Mouse (Mus musculus) liver, embryonic 14.5 days (tissue): ENCODE measurements around the gene D430041D05Rik.

ENCODE experiments used
- CTCF ChIP-seq: IDR thresholded peaks from 2 replicates; pipeline ENCODE4 v1.5.1; 2016; ENCODE audit warnings: antibody characterized with exemption, low read depth, control low read depth
- EP300 ChIP-seq: IDR thresholded peaks from 2 replicates; pipeline ENCODE4 v1.6.1; 2016; ENCODE audit warnings: antibody characterized with exemption, low read depth

DNA sequence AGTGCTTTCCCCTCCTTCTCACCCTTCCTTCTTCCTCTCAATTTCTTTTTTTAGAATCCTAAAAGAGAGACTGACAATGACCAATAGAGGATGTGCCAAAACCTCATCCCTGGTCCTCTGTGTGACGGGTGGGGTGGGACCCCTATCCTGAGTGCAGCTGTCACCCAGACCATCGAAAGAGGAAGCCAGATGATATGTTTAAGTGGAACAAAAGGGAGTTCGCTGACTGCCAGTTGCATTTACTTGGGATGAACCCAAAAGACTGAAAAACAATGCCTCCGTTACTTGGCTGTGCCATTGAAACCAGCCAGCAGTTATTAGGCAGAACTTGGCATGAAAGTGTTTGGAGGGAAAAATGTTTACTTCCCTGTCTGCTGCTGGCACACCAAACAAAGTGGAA, 159.2 kb downstream of the D430041D05Rik start:
- TF ChIP-seq EP300 (no peak), CTCF (no peak)
